Comparison of ENCODE assay signal across 20 mouse cellular contexts in the genomic region with DNA sequence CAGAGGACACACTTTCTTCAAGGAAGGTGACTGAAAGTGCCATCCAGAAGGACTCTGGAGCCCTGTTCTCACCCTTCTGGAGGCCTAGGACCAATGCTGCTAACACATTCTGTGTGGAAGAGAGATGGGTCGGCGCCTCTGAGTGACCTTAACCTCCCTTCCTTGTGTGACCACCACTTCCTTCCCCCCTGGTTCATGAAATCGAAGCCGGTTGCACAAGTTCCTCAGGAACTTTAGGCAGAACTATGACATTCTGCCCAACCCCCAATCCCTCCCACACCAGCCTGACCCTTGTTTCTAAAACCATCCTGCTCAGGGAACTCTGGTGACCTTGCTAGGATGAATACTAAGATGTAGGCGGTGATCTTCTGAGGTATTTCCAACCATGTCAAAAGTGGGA. TPM values are rescaled to one million over a fixed set of nuclear protein-coding genes. Genes with fewer than 3 reads are reported as not detected.
DNase-seq lines count a peak whose midpoint lies in the region; ATAC-seq and TF ChIP-seq lines count a peak whose summit lies in the region.
"Had no signal": no experiment of that assay in that cellular context is flagged by ENCODE, and none has a peak within 500 bp of the region (broad histone marks: within the 10 kb centered on the region; RNA-seq: fewer than 3 reads in every experiment).

No protein-coding gene starts in this region.

- H3K27ac ChIP-seq in lung, postnatal 0 days (ENCODE audit: low read length), result no peak overlapping the region
- no peak overlapping the region for H3K27ac ChIP-seq in intestine, embryonic 15.5 days
- H3K27ac ChIP-seq: embryonic facial prominence, embryonic 13.5 days; heart, embryonic 15.5 days; hindbrain, embryonic 12.5 days; kidney, postnatal 0 days; lung, embryonic 15.5 days had no signal

- no peak for TF ChIP-seq EP300 in lung, postnatal 0 days (IDR thresholded peaks at IDR 0.05)

- peak; percentile 47 for DNase-seq in layer of hippocampus, adult 9-11 months
- DNase-seq in layer of hippocampus, postnatal 10 days (ENCODE audit: low spot score in 2 of 2), result no peak
- peak; percentile 53 for DNase-seq in lung, postnatal 0 days (ENCODE audit: low spot score)
- DNase-seq in kidney, postnatal 14 days, result no peak
- no peak for DNase-seq in gastrocnemius, adult 8-10 months (ENCODE audit: low spot score in 2 of 2)
- DNase-seq: cerebellum, adult 2 months; midbrain, embryonic 14.5 days had no signal

- no peak for TF ChIP-seq CTCF in lung, postnatal 0 days (IDR thresholded peaks at IDR 0.05)

- no peaks in the 10 kb centered on the region for H3K9me3 ChIP-seq in lung, postnatal 0 days (ENCODE audit: low read length)
- no peaks in the 10 kb centered on the region for H3K9me3 ChIP-seq in intestine, embryonic 15.5 days
- H3K9me3 ChIP-seq: embryonic facial prominence, embryonic 13.5 days; forebrain, embryonic 10.5 days; heart, embryonic 15.5 days; hindbrain, embryonic 12.5 days; lung, embryonic 15.5 days had no signal

- no peak overlapping the region for H3K4me3 ChIP-seq in lung, postnatal 0 days (ENCODE audit: low read depth, low read length)
- H3K4me3 ChIP-seq in intestine, embryonic 15.5 days (replicated peaks), result no peak overlapping the region
- H3K4me3 ChIP-seq: embryonic facial prominence, embryonic 13.5 days; forebrain, embryonic 10.5 days; heart, embryonic 15.5 days; hindbrain, embryonic 12.5 days; lung, embryonic 15.5 days had no signal

- no peaks in the 10 kb centered on the region for H3K4me1 ChIP-seq in lung, postnatal 0 days (ENCODE audit: insufficient read depth, low read depth, low read length)
- H3K4me1 ChIP-seq in intestine, embryonic 15.5 days (replicated peaks), result no peaks in the 10 kb centered on the region
- H3K4me1 ChIP-seq: heart, embryonic 15.5 days; hindbrain, embryonic 12.5 days; lung, embryonic 15.5 days had no signal

- no peaks in the 10 kb centered on the region for H3K36me3 ChIP-seq in lung, postnatal 0 days (ENCODE audit: insufficient read depth, low read length)
- no peaks in the 10 kb centered on the region for H3K36me3 ChIP-seq in intestine, embryonic 15.5 days
- H3K36me3 ChIP-seq: embryonic facial prominence, embryonic 13.5 days; forebrain, embryonic 10.5 days; heart, embryonic 15.5 days; hindbrain, embryonic 12.5 days; lung, embryonic 15.5 days had no signal

- ATAC-seq in hematopoietic stem cell, adult 5-6 weeks (replicated peaks in 1 of 2; ENCODE audit: insufficient read depth in 1 of 2, low FRiP score in 2 of 2, low TSS enrichment in 1 of 2, low read depth in 1 of 2, poor library complexity in 2 of 2, severe bottlenecking in 2 of 2), result peak; percentile 67 to 81; a peak in 3 of 4 replicates
- ATAC-seq in lung, postnatal 0 days, result no peak
- peak; percentile 89 for ATAC-seq in monocyte, adult 5-6 weeks (replicated peaks; ENCODE audit: insufficient number of reproducible peaks, low FRiP score, low TSS enrichment, poor library complexity, severe bottlenecking)
- no peak for ATAC-seq in intestine, embryonic 15.5 days
- ATAC-seq: intestine, embryonic 16.5 days; Patski had no signal

- 74% methylated on average over 5 of the region's 5 CpGs for WGBS in lung, postnatal 0 days
- 90% methylated on average over 5 of the region's 5 CpGs for WGBS in intestine, embryonic 15.5 days

- H3K4me2 ChIP-seq in lung, postnatal 0 days (replicated peaks; ENCODE audit: low read depth, low read length), result no peak overlapping the region
- no peak overlapping the region for H3K4me2 ChIP-seq in intestine, embryonic 15.5 days (replicated peaks)
- H3K4me2 ChIP-seq: embryonic facial prominence, embryonic 13.5 days; heart, embryonic 15.5 days; hindbrain, embryonic 12.5 days; lung, embryonic 15.5 days had no signal

- H3K9ac ChIP-seq in lung, postnatal 0 days (replicated peaks; ENCODE audit: low read depth), result no peak overlapping the region
- H3K9ac ChIP-seq in intestine, embryonic 15.5 days, result no peak overlapping the region
- H3K9ac ChIP-seq: embryonic facial prominence, embryonic 13.5 days; heart, embryonic 15.5 days; hindbrain, embryonic 12.5 days; lung, embryonic 15.5 days had no signal

- no peaks in the 10 kb centered on the region for H3K27me3 ChIP-seq in lung, postnatal 0 days (replicated peaks; ENCODE audit: insufficient read depth, low read length)
- H3K27me3 ChIP-seq in intestine, embryonic 15.5 days (replicated peaks), result no peaks in the 10 kb centered on the region
- H3K27me3 ChIP-seq: embryonic facial prominence, embryonic 13.5 days; heart, embryonic 15.5 days; hindbrain, embryonic 12.5 days; lung, embryonic 15.5 days had no signal

RNA-seq across cellular contexts. Expression of a gene that starts 8.3 kb away (rescaled TPM):
- not detected for total RNA-seq in layer of hippocampus, postnatal 10 days (2021)
- total RNA-seq in hematopoietic stem cell, adult 5-6 weeks (2017), result 4.2 and 4.9 TPM in 2 replicates
- polyA plus RNA-seq in lung, postnatal 0 days (2015; fragmentation: Nextera tagmentation; extraction: Ambion mirVana), result 0.58 and 0.92 TPM in 2 replicates
- 19.1 to 30.4 TPM (median 20.9 TPM) in 3 replicates for total RNA-seq in monocyte, adult 5-6 weeks (2017)
- 0.28 and 0.45 TPM in 2 replicates for polyA plus RNA-seq in intestine, embryonic 15.5 days (2015; fragmentation: Nextera tagmentation; extraction: Ambion mirVana)
- total RNA-seq in gastrocnemius, adult 8-10 months (2022), result not detected
- total RNA-seq: layer of hippocampus, postnatal 14 days had no signal
- polyA plus RNA-seq: embryonic facial prominence, embryonic 13.5 days; hindbrain, embryonic 12.5 days had no signal

RNA-seq across cellular contexts. Expression of a gene that starts 21.9 kb away (rescaled TPM):
- 1 to 10 TPM; 6.7 to 8.1 TPM for total RNA-seq in layer of hippocampus, postnatal 10 days (2021)
- total RNA-seq in hematopoietic stem cell, adult 5-6 weeks (2017), result not detected in 2 replicates
- polyA plus RNA-seq in lung, postnatal 0 days (2015; fragmentation: Nextera tagmentation; extraction: Ambion mirVana), result 5.1 and 6.8 TPM in 2 replicates
- 2.4 to 11.1 TPM (median 5.7 TPM) in 3 replicates for total RNA-seq in monocyte, adult 5-6 weeks (2017)
- polyA plus RNA-seq in intestine, embryonic 15.5 days (2015; fragmentation: Nextera tagmentation; extraction: Ambion mirVana), result 4.2 and 4.7 TPM in 2 replicates
- total RNA-seq in gastrocnemius, adult 8-10 months (2022), result under 1 TPM in 3 of 4 experiments, not detected in 1; 0.80 to 0.97 (median 0.97) TPM

RNA-seq across cellular contexts. Expression of a gene that starts 25.0 kb away (rescaled TPM):
- total RNA-seq in layer of hippocampus, postnatal 10 days (2021), result under 1 TPM; 0.13 to 0.37 TPM
- total RNA-seq in hematopoietic stem cell, adult 5-6 weeks (2017), result 102 TPM in 2 replicates
- polyA plus RNA-seq in lung, postnatal 0 days (2015; fragmentation: Nextera tagmentation; extraction: Ambion mirVana), result 0.40 and 0.54 TPM in 2 replicates
- total RNA-seq in monocyte, adult 5-6 weeks (2017), result 21.6 to 25.3 TPM (median 23.0 TPM) in 3 replicates
- polyA plus RNA-seq in intestine, embryonic 15.5 days (2015; fragmentation: Nextera tagmentation; extraction: Ambion mirVana), result 0.24 and 0.37 TPM in 2 replicates
- under 1 TPM in 2 of 4 experiments, not detected in 2; 0.15 to 0.40 TPM for total RNA-seq in gastrocnemius, adult 8-10 months (2022)
- polyA plus RNA-seq: Patski had no signal

RNA-seq across cellular contexts. Expression of a gene that starts 35.5 kb away (rescaled TPM):
- not detected for total RNA-seq in layer of hippocampus, postnatal 10 days (2021)
- total RNA-seq in hematopoietic stem cell, adult 5-6 weeks (2017), result 0.63 and 2.7 TPM in 2 replicates
- 4.3 and 5.0 TPM in 2 replicates for polyA plus RNA-seq in lung, postnatal 0 days (2015; fragmentation: Nextera tagmentation; extraction: Ambion mirVana)
- 3.4 to 26.7 TPM in 2 of 3 replicates, not detected in the other for total RNA-seq in monocyte, adult 5-6 weeks (2017)
- polyA plus RNA-seq in intestine, embryonic 15.5 days (2015; fragmentation: Nextera tagmentation; extraction: Ambion mirVana), result 0.44 and 0.68 TPM in 2 replicates
- not detected for total RNA-seq in gastrocnemius, adult 8-10 months (2022)
- total RNA-seq: left cerebral cortex, postnatal 25 days had no signal
- polyA plus RNA-seq: Patski had no signal

Comparison
In these comparisons a context has a peak if more than half of its experiments do, and no peak if none do; other contexts are left out.
1. DNase-seq: peak in layer of hippocampus, adult 9-11 months (single experiment) and lung, postnatal 0 days (single experiment); none in layer of hippocampus, postnatal 10 days (0 of 2), kidney, postnatal 14 days (single experiment) and gastrocnemius, adult 8-10 months (0 of 2).
2. ATAC-seq: peak in hematopoietic stem cell, adult 5-6 weeks (2 of 2) and monocyte, adult 5-6 weeks (single experiment); none in lung, postnatal 0 days (single experiment) and intestine, embryonic 15.5 days (single experiment).
3. RNA of a gene that starts 25.0 kb away (total RNA-seq): 102 TPM in hematopoietic stem cell, adult 5-6 weeks and 21.6 to 25.3 TPM in monocyte, adult 5-6 weeks; 0.13 to 0.37 TPM in layer of hippocampus, postnatal 10 days and 0.15 to 0.40 TPM in gastrocnemius, adult 8-10 months; every median in the first group is over 10 times any median in the second.